Mouse (Mus musculus) heart, embryonic 11.5 days (tissue): ENCODE measurements around the gene Hpse2. TPM values are rescaled to one million over a fixed set of nuclear protein-coding genes. Genes with fewer than 3 reads are reported as not detected.
"Not testable (repeated sequence)": the region's sequence is repeated elsewhere in the genome, so short reads cannot be mapped to it uniquely, and the experiment has no call there.

ENCODE experiments used
- ATAC-seq: fragments of 200-750 bp; cut with Nextera tagmentation; replicated peaks from 2 replicates; pipeline ENCODE4 v1.8.0; 2017; ENCODE audit warnings: moderate library complexity; ENCODE audit not compliant: insufficient number of reproducible peaks, low FRiP score, low TSS enrichment
- H3K27ac ChIP-seq: fragments of 300-500 bp; sonication (generic); 2 replicates; pipeline ENCODE4 v1.5.1; 2014; ENCODE audit warnings: mild to moderate bottlenecking, low read depth, low read length
- H3K27me3 ChIP-seq: fragments of 300-500 bp; sonication (generic); 2 replicates; pipeline ENCODE4 v1.6.1; 2014; ENCODE audit warnings: mild to moderate bottlenecking, low read length, mixed read lengths; ENCODE audit not compliant: control insufficient read depth, insufficient read depth
- H3K36me3 ChIP-seq: fragments of 300-500 bp; sonication (generic); 2 replicates; pipeline ENCODE4 v1.6.1; 2014; ENCODE audit warnings: mild to moderate bottlenecking, low read length, moderate library complexity, mixed read lengths; ENCODE audit not compliant: control insufficient read depth, insufficient read depth
- H3K4me1 ChIP-seq: fragments of 300-500 bp; sonication (generic); 2 replicates; pipeline ENCODE4 v1.6.1; 2014; ENCODE audit warnings: low read length; ENCODE audit not compliant: control insufficient read depth, insufficient read depth
- H3K4me2 ChIP-seq: fragments of 300-500 bp; sonication (generic); 2 replicates; pipeline ENCODE4 v1.6.1; 2014; ENCODE audit warnings: mild to moderate bottlenecking, moderate library complexity
- H3K4me3 ChIP-seq: fragments of 300-500 bp; sonication (generic); 2 replicates; pipeline ENCODE4 v1.5.1; 2014; ENCODE audit warnings: low read depth, low read length
- H3K9ac ChIP-seq: fragments of 300-500 bp; sonication (generic); 2 replicates; pipeline ENCODE4 v1.6.1; 2014; ENCODE audit warnings: mild to moderate bottlenecking, low read depth, low read length, moderate library complexity
- H3K9me3 ChIP-seq: fragments of 300-500 bp; sonication (generic); replicated peaks from 2 replicates; pipeline ENCODE4 v1.6.1; 2016; ENCODE audit warnings: low read length; ENCODE audit not compliant: control insufficient read depth
- WGBS: fragments of 180-500 bp; shearing (Covaris S2); extraction: QIAGEN DNeasy Blood & Tissue Kit; methylation state at CpG from one replicate; pipeline ENCODE4 v1.1.7; 2014; ENCODE audit not compliant: insufficient replicate concordance; 5-methylcytosine and 5-hydroxymethylcytosine counted together
- polyA plus RNA-seq: library from polyadenylated mRNA; unstranded; fragments of >200 nt; fragmentation: Nextera tagmentation; extraction: Ambion mirVana; gene quantifications from 2 replicates; pipeline ENCODE4 v1.2.1, GENCODE M21; 2014

The Hpse2 gene
- polyA plus RNA-seq, 1 experiment from 2014 or later, result 0.27 TPM

DNA sequence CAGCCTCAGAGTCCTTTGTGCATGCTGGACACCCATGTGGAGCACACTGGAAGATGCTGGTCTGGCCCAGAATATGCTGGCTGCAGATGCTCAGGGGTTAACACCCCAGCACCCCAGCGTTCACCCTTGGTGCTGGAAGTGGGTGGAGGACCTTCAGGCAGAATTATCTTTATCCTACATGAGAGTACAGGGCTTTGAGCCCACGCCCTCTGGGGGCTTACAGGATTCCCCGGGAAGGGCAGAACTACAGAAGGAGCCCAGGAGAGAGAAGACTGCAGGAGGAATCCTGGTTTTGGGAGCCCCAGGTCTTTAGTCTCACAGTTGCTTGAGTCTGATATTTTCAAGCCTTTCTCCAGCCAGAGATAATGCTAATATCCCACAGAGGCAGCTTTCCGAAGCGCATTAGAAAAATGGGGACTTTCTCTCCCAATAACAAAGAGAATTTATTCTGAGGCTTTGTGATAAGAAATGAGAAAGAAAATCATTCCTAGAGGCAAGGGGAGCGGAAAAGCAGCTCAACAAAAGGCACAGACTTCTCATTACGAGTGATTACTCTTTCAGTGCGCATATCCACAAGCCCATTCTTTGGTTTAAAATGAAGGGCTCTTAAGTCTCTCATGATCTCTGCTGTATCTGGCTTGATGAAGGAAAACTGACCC, 602.5 kb downstream of the Hpse2 start:
- ATAC-seq, result no peak
- no peak overlapping the region for H3K4me3 ChIP-seq
- H3K4me1 ChIP-seq, result no peaks in the 10 kb centered on the region; the same call in 1 of the 2 replicates
- no peak overlapping the region for H3K9ac ChIP-seq
- no peaks in the 10 kb centered on the region for H3K9me3 ChIP-seq
- H3K27me3 ChIP-seq, result peaks cover 12% of the 10 kb centered on the region; the same call in 1 of the 2 replicates
- H3K27ac ChIP-seq, result no peak overlapping the region
- WGBS, result 47% methylated on average over 8 of the region's 8 CpGs
- H3K4me2 ChIP-seq, result no peak overlapping the region
- no peaks in the 10 kb centered on the region for H3K36me3 ChIP-seq

DNA sequence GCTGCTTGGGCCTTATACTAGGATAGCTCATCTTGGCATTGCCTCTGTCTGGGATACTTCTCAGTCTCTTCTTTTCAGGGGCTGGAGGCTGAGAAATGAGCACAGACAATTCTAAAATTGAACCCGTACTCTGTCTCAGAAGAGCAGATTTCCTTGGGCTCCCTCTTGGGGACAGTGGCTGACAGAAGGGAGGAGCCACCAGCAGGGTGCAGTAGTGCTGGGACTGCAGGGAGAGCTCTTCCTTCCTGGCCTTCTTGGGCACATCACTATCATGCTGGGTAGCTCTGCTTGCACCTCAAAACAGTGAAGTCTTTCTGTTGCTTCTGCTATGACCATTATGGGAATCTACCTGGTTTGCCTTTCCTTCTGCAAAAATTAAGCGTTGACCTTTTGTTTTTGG, 603.0 kb downstream of the Hpse2 start:
- no peak for ATAC-seq
- H3K9ac ChIP-seq, result no peak overlapping the region
- H3K4me1 ChIP-seq, result no peaks in the 10 kb centered on the region; the same call in 1 of the 2 replicates
- WGBS, result 17% methylated on average over 2 of the region's 2 CpGs
- no peaks in the 10 kb centered on the region for H3K36me3 ChIP-seq
- peaks cover 12% of the 10 kb centered on the region; the same call in 1 of the 2 replicates for H3K27me3 ChIP-seq
- no peaks in the 10 kb centered on the region for H3K9me3 ChIP-seq
- H3K27ac ChIP-seq, result no peak overlapping the region
- no peak overlapping the region for H3K4me3 ChIP-seq
- no peak overlapping the region for H3K4me2 ChIP-seq

DNA sequence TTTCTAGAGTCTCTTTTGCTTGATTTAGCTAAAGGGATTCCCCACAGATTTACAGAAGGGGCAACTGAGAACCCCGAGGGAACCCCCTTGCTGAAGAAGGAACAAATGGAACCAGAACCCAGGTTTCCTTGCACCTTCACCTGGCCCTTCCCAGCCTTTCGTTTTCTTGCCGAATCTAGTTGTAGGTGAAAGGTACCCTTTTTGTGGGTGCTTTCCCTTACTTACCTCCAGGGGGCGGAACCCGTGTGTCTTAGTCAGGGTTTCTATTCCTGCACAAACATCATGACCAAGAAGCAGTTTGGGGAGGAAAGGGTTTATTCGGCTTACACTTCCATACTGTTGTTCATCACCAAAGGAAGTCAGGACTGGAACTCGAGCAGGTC, 608.0 kb downstream of the Hpse2 start:
- Histone ChIP-seq H3K27ac (peak overlapping the region; percentile 63), H3K4me3 (peak overlapping the region; percentile 64), H3K4me2 (peak overlapping the region; percentile 81), H3K9ac (peak overlapping the region; percentile 78)
- H3K36me3 ChIP-seq, ATAC-seq, H3K9me3 ChIP-seq, H3K27me3 ChIP-seq, H3K4me1 ChIP-seq: not testable (repeated sequence)
- 48% methylated on average over 7 of the region's 7 CpGs for WGBS

DNA sequence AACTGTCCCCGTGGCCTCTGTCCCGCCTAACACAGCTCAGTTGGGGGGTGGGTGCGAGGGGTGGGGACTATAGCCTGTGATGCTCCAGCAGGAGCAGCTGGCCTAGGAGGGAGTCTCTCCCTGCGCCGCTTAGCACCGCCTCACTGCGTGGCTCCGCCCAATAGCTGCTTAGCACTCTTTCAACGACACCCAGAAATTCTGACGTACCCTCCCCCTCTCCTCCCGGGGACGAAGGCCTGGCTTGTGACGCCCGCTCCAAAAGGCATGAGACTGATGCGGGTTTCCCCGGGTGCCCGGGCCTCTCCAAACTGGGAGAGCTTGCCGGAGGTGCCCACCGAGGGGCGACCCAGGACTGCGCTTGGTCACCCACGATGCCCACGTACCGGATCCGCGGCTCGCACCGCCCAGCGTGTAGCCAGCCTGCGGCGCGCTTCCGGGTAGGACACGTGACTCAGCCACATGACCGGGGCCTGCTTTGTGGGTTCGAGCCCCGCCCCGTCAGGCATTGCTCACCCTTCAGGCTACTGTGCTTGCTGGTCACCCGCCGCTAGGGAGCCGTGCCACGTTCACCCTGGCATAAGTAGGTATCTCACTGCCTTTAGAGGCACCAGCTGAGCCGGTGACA, 608.5 kb downstream of the Hpse2 start, which contains the start of gene Hps1:
Hps1 (minus strand) TSS at position 448 of the 625 bp plus-strand sequence.
- peak; percentile 92 for ATAC-seq
- Histone ChIP-seq H3K4me3 (peak within 1 kb of the TSS; percentile 64), H3K4me2 (peak within 1 kb of the TSS; percentile 81), H3K27ac (peak within 1 kb of the TSS; percentile 63), H3K9me3 (no peaks in the 10 kb centered on the region), H3K36me3 (no peaks in the 10 kb centered on the region), H3K4me1 (no peaks in the 10 kb centered on the region), H3K9ac (peak within 1 kb of the TSS; percentile 78), H3K27me3 (peaks cover 2% of the 10 kb centered on the region; the same call in 1 of the 2 replicates)
- under 1% methylated on average over 43 of the region's 43 CpGs for WGBS

DNA sequence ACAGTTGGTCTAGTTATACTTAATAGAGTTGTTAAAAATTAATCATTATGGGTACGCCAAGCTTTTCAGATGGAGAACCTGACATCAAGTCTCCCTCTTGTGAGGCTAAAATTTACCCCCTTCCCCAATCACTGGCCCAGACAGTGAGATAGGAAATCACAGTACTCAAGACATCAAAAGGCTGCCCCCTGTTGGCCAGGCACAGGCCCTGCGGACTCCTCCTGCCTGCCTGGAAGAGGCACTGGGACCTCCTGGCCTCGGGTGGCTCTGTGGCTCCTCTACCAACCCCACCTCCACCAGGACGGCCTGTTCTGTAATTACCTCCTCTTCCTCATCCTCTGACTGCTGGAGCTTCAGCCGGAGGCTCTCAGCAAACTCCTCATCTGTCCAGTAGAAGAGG, 610.4 kb downstream of the Hpse2 start:
- no peak overlapping the region for H3K27ac ChIP-seq
- H3K9me3 ChIP-seq, result no peaks in the 10 kb centered on the region
- no peaks in the 10 kb centered on the region for H3K27me3 ChIP-seq
- H3K4me2 ChIP-seq, result no peak overlapping the region
- H3K4me1 ChIP-seq, result no peaks in the 10 kb centered on the region
- H3K4me3 ChIP-seq, result no peak overlapping the region
- WGBS, result 77% methylated on average over 5 of the region's 5 CpGs
- ATAC-seq, result no peak
- no peaks in the 10 kb centered on the region for H3K36me3 ChIP-seq
- H3K9ac ChIP-seq, result no peak overlapping the region

DNA sequence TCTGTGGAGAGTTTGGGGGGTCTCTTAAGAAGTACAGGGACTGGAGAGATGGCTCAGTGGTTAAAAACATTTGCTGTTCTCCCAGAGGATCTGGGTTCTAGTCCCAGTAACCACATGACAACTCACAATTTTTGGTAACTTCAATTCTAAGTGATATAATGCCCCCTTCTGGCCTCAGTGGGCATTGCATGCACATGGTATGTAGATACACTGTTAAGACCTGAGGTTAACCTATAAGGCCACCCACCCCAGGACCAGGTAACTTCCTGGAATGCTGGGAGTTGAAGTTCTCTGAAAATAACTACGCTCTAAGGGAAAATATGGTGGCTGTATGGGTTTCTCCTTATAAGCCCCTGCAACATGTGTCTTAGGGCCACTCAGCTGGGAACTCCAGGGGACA, 611.3 kb downstream of the Hpse2 start:
- Histone ChIP-seq H3K4me3 (no peak overlapping the region), H3K27ac (no peak overlapping the region), H3K4me2 (no peak overlapping the region), H3K27me3 (no peaks in the 10 kb centered on the region), H3K9ac (no peak overlapping the region), H3K4me1 (no peaks in the 10 kb centered on the region), H3K36me3 (no peaks in the 10 kb centered on the region), H3K9me3 (no peaks in the 10 kb centered on the region)
- WGBS, result 97% methylated on average over 1 of the region's 1 CpGs
- no peak for ATAC-seq

DNA sequence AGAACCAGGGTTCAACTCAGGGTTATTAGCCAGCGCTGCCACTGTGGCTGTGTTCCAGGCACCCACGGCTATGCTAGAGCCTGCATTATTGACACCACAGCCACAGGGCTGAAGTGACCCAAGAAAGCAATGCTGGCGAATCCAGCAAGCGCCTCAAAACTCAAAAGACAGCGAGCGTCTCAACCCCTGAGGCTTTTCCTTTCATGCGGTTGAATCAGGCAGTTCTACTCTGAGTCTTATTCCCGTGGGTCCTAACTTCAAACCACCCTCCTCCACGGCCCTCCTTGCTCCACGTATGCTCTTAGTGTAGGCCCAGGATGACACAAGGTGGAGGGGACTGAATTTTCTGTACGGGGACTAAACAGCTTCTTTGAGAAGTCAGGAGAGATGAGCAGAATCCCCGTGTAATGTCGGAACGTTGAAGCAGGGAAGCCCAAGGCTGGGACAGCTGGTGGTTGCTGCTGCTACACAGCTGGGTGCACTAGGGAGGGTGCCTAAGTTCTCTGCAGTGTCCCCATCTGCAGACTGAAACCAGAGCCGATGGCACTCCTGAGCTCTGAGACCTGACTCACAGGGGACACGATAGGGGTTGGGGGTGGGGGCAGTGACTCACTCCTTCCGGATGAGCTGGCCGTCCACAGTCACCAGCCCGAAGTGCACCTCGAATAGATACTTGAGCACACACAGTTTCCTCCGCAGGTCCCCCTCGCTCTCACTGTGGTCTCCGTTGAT, 617.8 kb downstream of the Hpse2 start:
- H3K9me3 ChIP-seq, result no peaks in the 10 kb centered on the region
- no peak overlapping the region for H3K4me2 ChIP-seq
- H3K9ac ChIP-seq, result 0 out of 2 replicates have a peak overlapping the region, but pooled peaks have one; percentile 34
- no peak overlapping the region for H3K27ac ChIP-seq
- H3K36me3 ChIP-seq, result no peaks in the 10 kb centered on the region
- no peak for ATAC-seq
- H3K4me1 ChIP-seq, result 0 out of 2 replicates have a peak, but pooled peaks cover 5% of the 10 kb centered on the region
- no peak overlapping the region for H3K4me3 ChIP-seq
- H3K27me3 ChIP-seq, result no peaks in the 10 kb centered on the region
- WGBS, result 70% methylated on average over 23 of the region's 23 CpGs

DNA sequence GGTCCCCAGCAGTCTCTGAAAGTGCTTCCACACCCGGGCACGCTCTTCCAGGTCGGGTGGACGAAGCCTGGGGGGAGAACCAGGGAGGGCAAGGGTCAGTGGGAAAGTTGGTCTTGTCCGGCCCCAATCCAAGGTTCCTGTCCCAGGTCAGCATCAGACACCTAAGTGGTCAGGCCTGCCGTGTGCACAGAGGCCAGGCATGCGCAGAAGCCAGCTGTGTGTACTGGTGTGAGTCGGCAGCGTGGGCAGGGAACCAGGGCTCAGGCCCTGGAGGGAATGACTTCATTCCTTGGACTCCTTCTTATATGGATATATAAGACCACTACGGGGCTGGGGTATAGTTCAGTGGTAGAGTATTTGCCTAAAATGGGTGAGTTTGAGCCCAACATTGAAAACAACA, 618.5 kb downstream of the Hpse2 start:
- H3K4me3 ChIP-seq, result no peak overlapping the region
- no peaks in the 10 kb centered on the region for H3K27me3 ChIP-seq
- no peak overlapping the region for H3K9ac ChIP-seq
- H3K27ac ChIP-seq, result no peak overlapping the region
- no peak for ATAC-seq
- 0 out of 2 replicates have a peak, but pooled peaks cover 9% of the 10 kb centered on the region for H3K4me1 ChIP-seq
- 89% methylated on average over 10 of the region's 10 CpGs for WGBS
- no peaks in the 10 kb centered on the region for H3K9me3 ChIP-seq
- H3K4me2 ChIP-seq, result no peak overlapping the region
- H3K36me3 ChIP-seq, result no peaks in the 10 kb centered on the region
